Mouse (Mus musculus) c-Kit-positive CD71-positive TER-119-positive erythroid progenitor cells, embryonic 14.5 days (primary cell): ENCODE data around the gene Rgsl1.
"Not testable (repeated sequence)": the region's sequence is repeated elsewhere in the genome, so short reads cannot be mapped to it uniquely, and the experiment has no call there.

Experiments
- DNase-seq: peaks from one replicate; pipeline ENCODE4 v3.0.0-alpha.2; 2013; ENCODE audit warnings: low spot score

The Rgsl1 gene

DNA sequence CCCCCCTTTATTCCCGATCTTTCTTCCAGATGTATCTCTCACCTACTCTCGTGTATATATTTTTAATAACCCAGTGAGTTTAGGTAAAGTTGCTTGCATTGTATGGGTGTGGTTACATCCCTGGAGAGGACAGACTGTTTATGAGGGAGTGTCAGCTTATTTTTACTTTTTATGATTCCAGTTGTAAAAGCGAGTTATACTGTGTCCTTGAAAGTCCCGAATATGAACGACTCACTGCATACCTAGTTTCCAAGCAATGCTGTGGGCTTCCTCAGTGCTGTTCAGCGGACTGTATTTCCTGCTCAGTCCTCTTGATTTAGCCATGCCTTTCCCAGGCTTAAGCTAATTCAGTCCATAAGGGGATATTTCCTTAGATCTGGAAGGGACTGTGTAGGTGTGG lies 68.8 kb downstream of the Rgsl1 start:
- no peak for DNase-seq

DNA sequence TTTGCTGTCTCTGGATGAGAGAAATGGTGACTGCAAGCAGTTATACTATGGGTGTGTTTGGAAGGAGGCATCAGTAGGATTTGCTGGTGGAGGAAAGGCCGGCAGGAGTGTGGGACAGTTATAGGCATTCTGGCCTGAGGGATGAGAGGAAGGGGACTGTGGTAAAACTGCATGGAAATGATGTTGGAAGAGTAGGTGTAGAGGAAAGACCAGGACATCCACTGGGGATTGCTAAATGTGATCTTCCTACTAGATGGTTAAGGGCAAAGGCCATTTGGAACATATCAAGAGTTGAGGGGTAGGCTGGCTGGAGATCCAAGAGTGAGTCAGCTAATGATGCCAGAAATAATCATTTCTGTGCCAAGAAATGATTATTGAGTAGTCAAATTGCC lies 73.2 kb downstream of the Rgsl1 start:
- DNase-seq: no peak

DNA sequence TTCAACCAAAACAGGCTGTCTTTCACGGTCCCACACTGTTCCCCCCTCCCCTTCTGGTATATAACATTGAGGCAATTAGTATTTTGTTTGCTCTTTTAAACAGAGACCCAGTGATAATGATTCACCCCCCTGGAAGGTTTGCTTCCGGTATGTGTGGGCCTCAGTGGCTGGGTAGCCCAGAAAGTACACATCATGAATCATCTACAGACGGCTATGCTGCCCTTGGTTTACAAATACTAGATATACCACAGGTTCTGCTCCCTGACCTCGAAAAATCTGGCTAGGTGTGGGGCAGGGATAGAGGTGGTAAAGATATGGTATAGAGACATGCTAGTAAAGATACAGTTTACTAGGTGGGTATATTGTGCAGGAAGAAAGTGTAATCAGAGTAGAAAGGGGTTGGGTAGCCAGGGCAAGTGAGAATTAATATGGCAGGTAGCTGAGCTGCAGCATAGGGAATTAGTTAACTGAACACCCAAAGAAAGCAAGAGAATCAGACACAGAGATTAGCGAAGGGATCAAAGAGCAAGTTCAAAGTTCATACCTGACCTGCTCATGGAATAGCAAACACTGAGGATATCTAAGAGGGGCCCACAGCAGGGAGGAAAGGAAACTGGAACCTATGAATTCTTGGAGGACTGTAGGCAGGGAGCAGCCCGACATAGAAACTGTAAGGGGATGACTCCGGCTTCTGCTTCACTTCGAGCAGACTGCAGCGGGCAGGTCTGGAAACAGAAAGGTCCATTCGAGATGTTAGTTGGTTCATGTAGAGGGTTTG lies 73.8 kb downstream of the Rgsl1 start:
- DNase-seq: no peak

DNA sequence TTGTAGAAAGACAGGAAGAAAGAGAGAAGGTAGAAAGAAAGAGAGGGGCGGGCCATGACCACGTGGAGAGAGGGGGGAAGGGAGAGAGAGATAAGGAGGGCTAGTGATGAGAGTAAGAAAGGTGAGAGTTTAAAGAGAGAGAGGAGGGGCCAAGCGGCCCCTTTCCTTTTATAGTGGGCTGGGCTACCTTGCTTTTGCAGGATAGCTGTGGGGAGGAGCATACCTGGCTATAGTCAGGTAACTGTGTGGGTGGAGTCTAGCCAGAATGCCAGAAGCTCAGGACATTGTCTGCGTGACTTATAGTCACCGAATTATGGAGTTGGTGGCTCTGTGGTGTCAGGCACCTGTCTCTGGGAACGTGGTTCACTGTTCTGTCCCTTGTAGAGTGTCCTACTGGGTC lies 74.4 kb downstream of the Rgsl1 start:
- DNase-seq: not testable (repeated sequence)

DNA sequence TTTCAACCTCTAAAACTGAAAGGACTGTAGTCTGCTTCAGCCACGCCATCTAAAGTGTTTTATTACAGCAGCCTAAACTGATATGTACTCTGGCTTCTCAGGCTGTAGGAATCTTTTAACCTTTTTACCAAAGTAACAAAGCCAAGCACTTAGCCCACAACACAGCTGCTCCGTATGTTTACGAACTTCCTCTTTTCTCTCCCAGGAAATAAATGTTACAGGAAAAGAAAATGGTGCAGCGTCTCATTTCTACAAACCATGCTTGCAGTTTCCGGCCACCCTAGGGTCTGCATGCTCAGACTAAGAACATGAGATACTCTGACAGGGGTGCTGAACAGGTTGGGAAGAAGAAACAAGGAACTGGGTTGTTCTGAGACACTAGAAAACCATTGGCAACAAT lies 75.5 kb downstream of the Rgsl1 start:
- no peak for DNase-seq

DNA sequence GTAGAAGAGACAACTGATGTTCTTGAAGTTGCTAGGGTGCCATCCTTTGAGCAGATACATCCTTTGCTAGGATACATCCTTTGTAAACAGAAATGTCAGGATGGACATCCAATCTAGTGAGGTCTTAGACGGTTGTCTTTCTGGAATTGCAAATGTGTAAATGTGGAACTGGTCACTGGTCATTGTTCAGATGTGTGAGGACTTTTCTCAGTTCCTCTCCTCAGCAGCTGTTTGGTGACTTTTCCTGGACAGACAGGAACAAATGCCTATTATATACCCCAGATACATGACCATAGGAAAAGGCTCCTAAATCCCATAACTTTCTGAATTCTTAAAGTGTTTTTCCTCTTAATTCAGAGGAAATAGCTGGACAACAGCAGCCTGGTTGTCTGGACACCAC lies 76.7 kb downstream of the Rgsl1 start:
- no peak for DNase-seq

DNA sequence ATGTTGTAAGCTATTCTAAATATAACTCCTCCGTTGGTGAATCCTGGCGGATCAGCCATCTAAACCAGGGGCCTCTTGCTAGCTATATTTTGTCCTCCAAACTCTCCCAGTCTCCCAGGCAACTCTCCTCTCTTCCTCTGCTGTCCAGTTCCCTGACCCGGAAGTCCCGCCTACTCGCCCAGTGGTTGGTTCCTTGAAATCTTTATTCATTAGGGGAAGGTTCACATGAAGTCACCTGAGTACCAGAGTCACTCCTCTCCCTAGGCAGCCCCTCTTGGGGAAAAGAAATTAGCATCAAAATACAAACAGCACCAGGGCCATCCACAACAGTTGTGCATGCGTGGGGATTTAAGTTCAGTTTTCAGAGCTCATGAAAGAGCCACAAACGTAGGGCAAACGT lies 77.6 kb downstream of the Rgsl1 start:
- no peak for DNase-seq

DNA sequence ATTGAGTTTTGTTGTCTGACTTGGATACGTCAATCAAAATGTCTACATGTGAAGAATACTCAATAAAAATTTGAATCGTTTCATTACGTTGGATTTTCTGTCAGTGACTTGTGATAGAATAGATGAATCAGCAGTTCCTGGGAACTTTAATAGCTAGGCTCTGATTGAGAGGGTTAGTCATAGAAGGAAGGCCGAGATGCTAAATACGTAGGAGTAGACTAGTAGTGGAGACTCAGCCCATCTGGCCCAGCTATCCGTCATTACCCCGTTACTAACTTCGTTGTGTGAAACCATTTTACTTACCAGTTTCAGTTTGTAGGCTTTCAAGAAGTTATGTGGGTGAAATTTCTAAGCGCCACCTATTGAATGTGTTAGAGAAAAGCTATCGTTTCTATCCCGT lies 79.8 kb downstream of the Rgsl1 start:
- no peak for DNase-seq

DNA sequence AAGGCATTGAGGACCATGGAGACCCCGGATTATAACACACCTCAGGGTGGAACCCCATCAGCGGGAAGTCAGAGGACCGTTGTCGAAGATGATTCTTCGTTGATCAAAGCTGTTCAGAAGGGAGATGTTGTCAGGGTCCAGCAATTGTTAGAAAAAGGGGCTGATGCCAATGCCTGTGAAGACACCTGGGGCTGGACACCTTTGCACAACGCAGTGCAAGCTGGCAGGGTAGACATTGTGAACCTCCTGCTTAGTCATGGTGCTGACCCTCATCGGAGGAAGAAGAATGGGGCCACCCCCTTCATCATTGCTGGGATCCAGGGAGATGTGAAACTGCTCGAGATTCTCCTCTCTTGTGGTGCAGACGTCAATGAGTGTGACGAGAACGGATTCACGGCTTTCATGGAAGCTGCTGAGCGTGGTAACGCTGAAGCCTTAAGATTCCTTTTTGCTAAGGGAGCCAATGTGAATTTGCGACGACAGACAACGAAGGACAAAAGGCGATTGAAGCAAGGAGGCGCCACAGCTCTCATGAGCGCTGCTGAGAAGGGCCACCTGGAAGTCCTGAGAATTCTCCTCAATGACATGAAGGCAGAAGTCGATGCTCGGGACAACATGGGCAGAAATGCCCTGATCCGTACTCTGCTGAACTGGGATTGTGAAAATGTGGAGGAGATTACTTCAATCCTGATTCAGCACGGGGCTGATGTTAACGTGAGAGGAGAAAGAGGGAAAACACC lies 90.0 kb downstream of the Rgsl1 start:
- DNase-seq: no peak

DNA sequence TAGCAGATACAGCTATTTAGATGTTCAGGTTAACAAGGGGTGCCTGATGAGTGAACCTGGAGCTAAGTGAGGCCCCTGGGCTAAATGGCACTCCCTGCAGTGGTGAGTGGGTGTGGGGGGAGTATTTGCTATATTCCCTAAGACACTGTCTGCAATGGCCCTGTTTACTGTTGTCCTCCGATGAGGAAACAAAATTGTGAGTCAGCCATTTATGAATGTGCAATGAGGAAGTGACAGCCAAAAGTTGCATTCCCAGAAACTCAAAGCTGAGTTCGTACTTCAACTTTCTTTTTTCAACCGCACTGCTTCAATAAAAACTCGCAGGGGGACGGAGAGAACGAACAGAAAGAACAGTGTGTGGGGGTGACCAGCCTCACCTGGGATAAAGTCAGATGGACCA lies 91.4 kb downstream of the Rgsl1 start:
- DNase-seq: no peak

DNA sequence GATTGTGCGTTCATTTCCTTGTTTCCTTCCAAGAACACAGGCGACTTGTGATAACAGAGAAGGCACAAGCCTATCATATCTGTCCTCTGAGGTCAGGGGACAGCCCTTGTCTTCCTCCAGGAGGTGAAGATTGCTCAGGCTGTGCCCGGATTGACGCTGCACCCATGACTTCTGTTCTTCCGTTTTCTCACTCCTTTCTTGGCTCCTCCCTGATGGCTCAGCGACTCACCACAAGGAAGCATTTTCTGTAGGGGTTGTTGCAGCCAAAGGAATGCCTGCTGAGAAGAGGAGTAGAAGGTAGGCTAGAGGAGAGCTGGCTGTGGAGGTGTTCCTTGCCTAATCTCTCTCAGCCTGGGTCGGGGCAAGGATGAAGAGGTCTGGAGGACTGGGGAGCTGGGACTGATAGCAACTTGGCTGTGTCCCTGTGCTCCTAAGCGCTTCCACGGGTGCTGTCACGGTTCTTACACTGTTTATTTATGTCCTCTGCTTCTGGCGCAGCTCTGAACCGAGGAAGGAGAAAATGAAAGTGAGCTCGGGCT lies 92.1 kb downstream of the Rgsl1 start:
- DNase-seq: peak; percentile 61

DNA sequence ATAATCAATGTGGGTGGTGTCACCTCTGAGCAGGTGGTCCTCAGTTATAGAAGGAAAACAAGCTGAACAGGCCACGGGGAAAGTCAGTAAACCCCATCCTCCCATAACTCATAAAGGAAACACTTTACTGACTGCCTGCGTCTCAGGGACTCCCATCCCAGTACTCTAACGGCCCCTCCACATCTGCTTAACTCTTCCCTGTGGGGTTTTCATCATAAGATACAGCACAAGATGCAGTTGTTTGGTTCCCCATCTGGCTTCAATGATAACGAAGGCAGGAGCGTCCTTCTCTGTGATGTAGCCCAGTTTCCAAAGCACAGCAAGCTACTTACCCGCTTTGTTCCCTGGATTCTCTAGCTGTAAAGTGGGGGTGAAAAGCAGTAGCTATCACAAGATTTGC lies 93.9 kb downstream of the Rgsl1 start:
- peak; percentile 80 for DNase-seq

DNA sequence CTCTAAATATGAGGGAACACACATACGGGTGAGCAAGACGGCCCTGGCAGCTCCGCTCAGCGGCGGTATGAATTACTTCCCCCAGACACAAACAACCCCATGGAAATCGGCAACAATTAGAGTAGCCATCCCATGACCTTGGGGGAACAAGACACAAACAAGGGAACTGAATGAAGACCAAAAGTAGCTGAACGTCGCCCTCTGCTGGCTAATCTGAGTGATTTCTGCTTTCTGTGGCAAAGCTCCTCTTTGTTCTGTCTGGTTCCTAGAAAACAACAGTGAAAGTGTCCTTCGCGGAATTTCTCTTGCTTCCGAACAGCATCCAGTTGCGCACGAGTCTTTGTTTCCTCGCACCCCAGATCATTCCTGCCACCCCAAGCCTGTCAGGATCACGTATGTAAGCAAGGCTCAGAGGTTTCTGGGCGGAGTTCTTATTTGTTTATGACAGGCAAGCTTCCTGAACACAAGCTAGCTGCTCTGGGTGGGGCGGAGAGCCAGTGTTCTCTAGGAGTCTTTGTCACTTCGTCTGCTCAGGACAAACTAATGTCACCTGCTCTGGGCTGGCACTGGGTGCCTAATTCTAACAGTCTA lies 94.6 kb downstream of the Rgsl1 start, which contains the start of gene Rnasel:
Gene Rnasel (plus strand): TSS at position 216 of the 591 bp plus-strand sequence.
- DNase-seq: peak; percentile 87

DNA sequence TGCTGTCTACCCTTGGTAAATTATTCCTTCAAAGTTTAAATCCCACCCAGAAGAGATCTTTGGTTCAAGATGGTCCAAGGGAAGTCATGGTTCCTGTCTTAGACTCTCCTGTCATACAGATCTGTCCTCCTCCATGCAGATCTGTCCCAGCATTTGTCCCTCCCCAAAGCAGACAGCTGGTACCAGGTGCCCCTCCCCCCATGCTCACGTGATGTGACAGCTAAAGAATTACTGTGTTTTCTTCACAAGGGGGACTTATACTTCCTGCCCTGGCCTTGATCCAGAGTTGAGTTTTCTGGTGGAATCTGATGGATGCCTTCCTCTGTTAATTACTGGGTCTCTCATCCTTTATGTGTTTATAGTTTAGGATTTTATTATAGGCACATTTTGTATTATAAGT lies 95.4 kb downstream of the Rgsl1 start:
- peak; percentile 73 for DNase-seq

DNA sequence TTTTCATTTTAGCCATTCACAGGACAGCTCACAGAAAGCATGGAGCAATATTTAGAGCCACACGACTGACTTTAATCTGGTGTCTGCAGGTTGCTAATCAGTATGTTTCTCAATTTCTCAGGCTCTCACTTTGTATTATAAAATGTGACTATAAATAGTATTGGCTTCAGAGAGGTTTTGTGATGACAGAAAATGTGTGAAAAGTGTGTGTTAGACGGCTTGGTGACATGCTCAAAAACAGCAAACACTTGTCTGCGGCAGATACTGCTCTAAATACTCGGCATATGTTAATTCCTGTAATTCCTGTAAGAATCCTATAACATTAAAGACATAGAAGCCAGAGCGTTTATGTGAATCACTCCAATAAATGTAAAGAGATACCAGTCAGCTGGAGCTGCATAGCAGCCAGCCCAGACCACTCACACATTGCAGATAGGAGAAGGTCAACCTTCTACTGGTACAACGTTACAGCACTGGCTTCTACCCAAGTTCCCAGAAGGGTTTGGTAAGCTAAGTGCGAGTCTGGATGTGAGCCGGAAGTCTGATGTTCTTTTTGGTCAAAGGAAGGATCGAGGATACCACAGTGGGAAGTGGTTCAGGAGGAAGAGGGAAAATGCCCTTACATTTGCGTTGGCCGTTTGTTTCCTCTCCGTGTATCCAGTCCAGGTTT lies 95.9 kb downstream of the Rgsl1 start:
- DNase-seq: no peak

DNA sequence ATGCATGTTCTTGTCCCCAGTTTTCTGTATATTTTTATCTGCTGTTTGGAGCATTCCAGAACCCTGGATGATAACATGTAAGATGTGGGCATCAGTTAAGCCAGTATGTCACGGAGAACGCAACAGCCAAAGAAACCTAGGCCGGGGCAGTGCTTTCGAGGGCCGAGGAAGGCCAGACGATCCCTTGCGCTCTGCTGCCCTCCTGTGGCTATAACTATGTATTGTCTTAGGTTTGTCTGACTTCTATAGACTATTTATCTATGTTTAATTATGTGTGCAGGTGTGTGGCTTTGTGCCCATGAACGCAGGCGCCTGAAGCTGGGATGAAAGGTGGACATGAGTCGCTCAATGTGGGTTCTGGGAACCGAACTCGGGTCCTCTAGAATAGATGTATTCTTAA lies 97.2 kb downstream of the Rgsl1 start:
- peak; percentile 71 for DNase-seq

DNA sequence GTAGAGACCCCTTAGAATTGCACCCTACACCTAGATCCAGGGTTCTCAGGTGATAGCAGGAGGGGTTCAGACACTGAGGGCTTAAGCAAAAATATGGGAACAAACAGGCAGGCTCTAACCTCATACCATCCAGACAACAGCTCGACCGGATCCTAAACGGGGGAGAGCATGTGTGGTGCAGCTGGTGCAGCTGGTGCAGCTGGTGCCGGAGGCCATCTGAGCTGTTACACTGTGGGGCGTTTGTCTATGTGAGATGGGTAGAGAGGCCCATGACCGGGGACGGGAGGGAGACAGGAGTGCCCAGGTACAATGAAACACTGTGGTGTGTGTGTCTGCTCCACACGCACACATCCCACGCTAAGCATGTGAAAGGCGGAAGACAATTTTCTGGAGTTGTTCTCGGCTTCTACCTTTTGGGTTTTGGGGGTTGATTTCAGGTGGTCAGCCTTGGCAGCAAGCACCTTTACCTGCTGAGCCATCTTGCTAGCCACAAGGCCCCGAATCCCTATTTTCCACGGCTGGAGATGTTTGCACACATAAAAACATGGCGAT lies 97.7 kb downstream of the Rgsl1 start:
- DNase-seq: no peak

DNA sequence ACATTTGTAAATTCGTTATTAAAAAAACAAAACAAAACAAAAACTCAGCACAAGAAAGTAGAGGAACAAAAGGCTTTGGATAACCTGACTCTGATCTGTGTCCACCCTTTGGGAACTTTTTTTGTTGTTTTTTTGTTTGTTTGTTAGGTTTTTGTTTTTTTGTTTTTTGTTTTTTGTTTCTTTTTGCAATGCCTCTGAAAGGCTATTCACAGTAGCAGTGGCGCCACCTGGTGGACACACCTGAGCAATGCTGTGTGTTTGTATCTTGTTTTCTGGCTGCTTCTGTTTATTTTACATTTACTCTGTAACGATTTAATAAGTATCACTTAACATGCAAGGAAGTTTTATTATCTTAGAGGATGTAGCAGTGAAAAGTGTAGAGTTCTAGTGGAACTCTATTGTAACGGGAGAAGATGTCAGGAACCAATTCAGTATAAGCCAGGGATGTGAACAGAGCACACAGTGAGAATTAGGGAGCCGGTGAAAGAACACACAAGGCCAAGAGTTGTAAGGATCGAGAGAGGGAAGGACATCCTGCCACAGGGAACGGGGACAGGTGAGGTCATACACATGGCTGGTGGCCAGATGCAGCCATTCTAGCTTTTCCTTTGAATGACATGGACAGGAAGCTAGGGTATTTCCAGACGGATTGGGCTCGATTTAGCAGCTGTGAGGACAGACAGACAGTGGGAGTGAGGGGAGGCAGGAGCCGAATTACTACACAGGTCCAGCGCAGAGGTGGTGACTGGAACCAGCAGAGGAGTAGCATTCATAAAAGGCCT lies 101.4 kb downstream of the Rgsl1 start:
- DNase-seq: peak; percentile 56

DNA sequence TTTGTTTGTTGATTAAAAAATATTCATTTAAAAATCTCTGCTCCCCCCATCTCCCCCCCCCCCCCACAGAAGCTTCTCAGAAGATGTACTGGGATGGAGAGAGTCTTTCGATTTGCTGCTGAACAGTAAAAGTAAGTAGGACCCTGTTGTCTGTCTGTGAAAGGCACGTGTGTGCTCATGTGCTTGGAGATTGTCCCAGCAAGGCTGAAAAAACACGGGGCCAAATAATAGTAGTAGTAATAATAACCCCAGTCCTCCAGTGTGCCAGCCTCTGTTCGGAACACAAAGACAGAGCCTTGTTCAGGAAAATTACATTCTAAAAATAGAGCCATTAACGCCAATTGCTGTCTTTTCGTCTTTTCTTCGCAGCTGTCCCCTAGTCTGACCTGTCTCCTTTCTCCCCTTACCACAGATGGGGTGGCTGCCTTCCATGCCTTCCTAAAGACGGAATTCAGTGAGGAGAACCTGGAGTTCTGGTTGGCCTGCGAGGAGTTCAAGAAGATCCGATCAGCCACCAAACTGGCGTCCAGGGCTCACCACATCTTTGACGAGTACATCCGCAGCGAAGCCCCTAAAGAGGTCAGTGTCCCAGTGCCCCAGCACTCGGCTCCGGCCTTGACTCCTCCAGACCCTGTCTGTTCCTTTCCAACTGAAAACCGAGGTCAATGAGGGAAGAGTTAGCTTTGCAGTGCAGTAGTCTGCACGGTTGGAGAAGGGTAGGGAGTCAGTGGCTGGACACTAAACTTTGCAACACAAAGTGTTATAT lies 102.2 kb downstream of the Rgsl1 start:
- DNase-seq: no peak

DNA sequence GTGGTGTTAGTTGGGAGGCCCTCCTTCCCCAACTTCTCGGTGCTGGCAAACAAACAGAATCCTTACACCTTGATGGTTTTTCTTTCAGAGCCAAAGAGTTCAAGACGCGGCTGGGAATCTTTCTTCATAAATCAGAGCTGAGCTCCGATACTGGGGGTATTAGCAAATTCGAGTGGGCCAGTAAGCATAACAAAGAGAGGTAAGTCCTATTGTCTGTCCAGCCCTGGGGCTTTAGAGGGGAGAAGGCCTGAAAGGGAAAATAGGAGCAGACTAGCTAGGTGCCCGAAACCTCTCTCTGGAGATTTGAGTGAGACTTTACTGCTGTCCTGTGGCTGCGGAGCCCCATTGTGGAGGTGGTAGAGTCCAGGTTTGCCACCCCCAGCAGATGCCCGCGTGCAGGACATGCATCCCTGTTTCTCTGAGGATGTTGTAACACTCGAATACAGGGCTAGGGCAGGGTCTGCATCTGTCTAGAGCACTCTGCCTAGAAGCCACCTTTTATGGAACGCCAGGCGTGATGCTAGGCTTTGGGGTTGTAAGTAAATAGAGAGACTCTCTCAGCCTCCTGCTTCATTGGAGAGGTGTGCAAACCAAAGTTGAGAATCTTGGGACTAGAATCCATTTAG lies 103.1 kb downstream of the Rgsl1 start:
- DNase-seq: no peak
